Mouse (Mus musculus) forebrain, embryonic 16.5 days (tissue): ENCODE measurements around the gene Rem2. TPM values are rescaled to one million over a fixed set of nuclear protein-coding genes. Genes with fewer than 3 reads are reported as not detected.

Experiments used
- ATAC-seq: fragments of 200-750 bp; cut with Nextera tagmentation; 2 replicates; pipeline ENCODE4 v1.8.0; 2017; ENCODE audit warnings: mild to moderate bottlenecking, moderate library complexity
- H3K27ac ChIP-seq: fragments of 300-500 bp; sonication (generic); 2 replicates; pipeline ENCODE4 v1.5.1; 2014; ENCODE audit warnings: low read length, control low read depth
- H3K27me3 ChIP-seq: fragments of 300-500 bp; sonication (generic); replicated peaks from 2 replicates; pipeline ENCODE4 v1.6.1; 2014; ENCODE audit warnings: low read length; ENCODE audit not compliant: control insufficient read depth, insufficient read depth
- H3K36me3 ChIP-seq: fragments of 300-500 bp; sonication (generic); 2 replicates; pipeline ENCODE4 v1.6.1; 2014; ENCODE audit not compliant: control insufficient read depth, insufficient read depth
- H3K4me1 ChIP-seq: fragments of 300-500 bp; sonication (generic); replicated peaks from 2 replicates; pipeline ENCODE4 v1.6.1; 2014; ENCODE audit warnings: low read length; ENCODE audit not compliant: control insufficient read depth, insufficient read depth
- H3K4me2 ChIP-seq: fragments of 300-500 bp; sonication (generic); 2 replicates; pipeline ENCODE4 v1.6.1; 2014; ENCODE audit warnings: mild to moderate bottlenecking, low read length, control low read depth
- H3K4me3 ChIP-seq: fragments of 300-500 bp; sonication (generic); replicated peaks from 2 replicates; pipeline ENCODE4 v1.5.1; 2014; ENCODE audit warnings: mild to moderate bottlenecking, low read length, control low read depth
- H3K9ac ChIP-seq: fragments of 300-500 bp; sonication (generic); replicated peaks from 2 replicates; pipeline ENCODE4 v1.6.1; 2014; ENCODE audit warnings: low read depth, low read length, control low read depth
- H3K9me3 ChIP-seq: fragments of 300-500 bp; sonication (generic); 2 replicates; pipeline ENCODE4 v1.6.1; 2016; ENCODE audit warnings: low read length; ENCODE audit not compliant: control insufficient read depth
- WGBS: fragments of 180-500 bp; shearing (Covaris S2); extraction: QIAGEN DNeasy Blood & Tissue Kit; methylation state at CpG from one replicate; pipeline ENCODE4 v1.1.7; 2014; 5-methylcytosine and 5-hydroxymethylcytosine counted together
- polyA plus RNA-seq: library from polyadenylated mRNA; unstranded; fragments of >200 nt; fragmentation: Nextera tagmentation; extraction: Ambion mirVana; gene quantifications from 2 replicates; pipeline ENCODE4 v1.2.1, GENCODE M21; 2015

Gene Rem2
- polyA plus RNA-seq, 1 experiment from 2014 or later = 27.7 TPM

DNA sequence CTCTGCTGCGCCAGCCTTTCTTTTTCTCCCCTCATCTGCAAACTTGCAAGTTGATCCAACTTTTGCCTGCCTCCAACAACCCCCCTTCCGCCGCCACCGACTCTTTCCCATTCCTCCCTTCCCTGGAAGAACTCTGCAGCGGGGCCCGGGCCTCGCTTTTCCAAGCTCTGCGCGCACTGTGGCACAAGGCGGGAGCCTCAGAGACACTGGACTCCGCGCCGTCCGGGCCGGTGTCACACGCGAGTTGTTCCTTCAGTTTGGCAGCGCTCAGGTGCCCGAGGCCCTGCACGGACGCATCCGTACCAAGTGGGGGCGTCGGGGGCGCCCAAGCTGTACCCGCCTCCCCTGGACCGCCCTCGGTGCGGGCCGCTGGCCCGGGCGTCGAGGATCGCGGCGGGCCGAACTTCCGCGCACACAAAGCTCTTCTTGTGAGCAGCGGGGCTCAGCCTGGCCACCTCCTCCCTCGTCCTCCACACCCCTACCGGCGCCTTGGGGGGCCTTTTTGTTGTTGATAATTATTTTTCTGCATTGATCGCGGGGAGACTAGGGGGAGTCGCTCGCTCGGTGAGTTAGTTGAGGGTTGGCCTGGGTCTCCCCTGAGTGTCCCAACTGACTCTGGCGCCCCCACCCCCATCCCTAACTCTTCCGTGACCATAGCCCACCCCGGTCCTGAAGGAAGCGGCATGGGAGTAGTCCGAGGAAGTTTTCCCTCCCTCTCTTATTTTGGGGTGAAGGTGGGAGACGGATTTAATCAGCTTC is 43.6 kb upstream of the Rem2 start:
- Histone ChIP-seq H3K4me1 (peaks cover 45% of the 10 kb centered on the region), H3K4me2 (peak overlapping the region; percentile 69), H3K4me3 (peak overlapping the region; percentile 68), H3K27ac (peak overlapping the region; percentile 91), H3K36me3 (peaks cover 3% of the 10 kb centered on the region; the same call in 1 of the 2 replicates), H3K9ac (peak overlapping the region; percentile 86), H3K9me3 (no peaks in the 10 kb centered on the region), H3K27me3 (no peaks in the 10 kb centered on the region)
- 2% methylated on average over 54 of the region's 54 CpGs for WGBS
- ATAC-seq = peak; percentile 24

- H3K9ac ChIP-seq = peak overlapping the region; percentile 86
- H3K9me3 ChIP-seq = no peaks in the 10 kb centered on the region
- H3K27me3 ChIP-seq = no peaks in the 10 kb centered on the region
- H3K4me1 ChIP-seq = peaks cover 38% of the 10 kb centered on the region
- peak; percentile 11 for ATAC-seq
- H3K36me3 ChIP-seq = peaks cover 3% of the 10 kb centered on the region; the same call in 1 of the 2 replicates
- peak overlapping the region; percentile 68 for H3K4me3 ChIP-seq
- H3K4me2 ChIP-seq = peak overlapping the region; percentile 69
- H3K27ac ChIP-seq = peak overlapping the region; percentile 91
- 33% methylated on average over 17 of the region's 17 CpGs for WGBS
Observed at GRCm38 (mm10) chr14:54432837-54433830, 42.8 kb upstream of the Rem2 start.

- no peak for ATAC-seq
- peaks cover 38% of the 10 kb centered on the region for H3K4me1 ChIP-seq
Observed at GRCm38 (mm10) chr14:54433941-54434531, 41.9 kb upstream of the Rem2 start.

DNA sequence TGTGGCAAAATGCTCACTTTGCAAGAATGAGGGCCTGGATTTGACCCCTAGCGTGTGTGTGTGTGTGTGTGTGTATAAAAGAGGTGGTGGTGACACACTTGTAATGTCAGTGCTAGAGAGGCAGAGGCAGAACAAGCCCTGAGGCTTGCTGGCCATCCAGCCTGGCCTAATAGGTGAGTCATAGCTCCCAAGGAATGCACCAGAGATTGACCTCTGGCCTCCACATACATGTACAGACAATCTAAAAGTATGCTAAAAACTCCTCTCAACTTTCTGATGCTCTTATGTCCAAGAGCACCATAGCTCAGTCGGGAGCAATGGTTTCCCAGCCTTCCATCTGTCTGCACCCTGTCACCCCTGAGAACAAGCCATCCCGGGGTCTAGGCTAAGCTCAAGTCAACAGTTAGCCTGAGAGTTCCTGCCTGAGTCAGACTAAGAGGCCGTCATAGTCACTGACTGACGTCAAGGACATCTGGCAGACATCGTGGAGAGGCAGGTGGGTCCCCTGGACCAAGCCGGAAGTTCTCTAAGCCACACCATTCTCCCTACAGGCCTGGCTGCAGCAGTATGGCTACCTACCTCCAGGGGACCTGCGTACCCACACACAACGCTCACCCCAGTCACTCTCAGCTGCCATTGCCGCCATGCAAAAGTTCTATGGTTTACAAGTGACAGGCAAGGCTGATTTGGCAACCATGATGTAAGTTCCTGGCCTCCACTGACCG is 40.5 kb upstream of the Rem2 start:
- H3K4me2 ChIP-seq = no peak overlapping the region
- WGBS = 90% methylated on average over 11 of the region's 11 CpGs
- no peak overlapping the region for H3K27ac ChIP-seq
- H3K4me3 ChIP-seq = no peak overlapping the region
- H3K4me1 ChIP-seq = peaks cover 27% of the 10 kb centered on the region
- no peaks in the 10 kb centered on the region for H3K27me3 ChIP-seq
- no peak for ATAC-seq
- peaks cover 3% of the 10 kb centered on the region; the same call in 1 of the 2 replicates for H3K36me3 ChIP-seq
- no peaks in the 10 kb centered on the region for H3K9me3 ChIP-seq
- no peak overlapping the region for H3K9ac ChIP-seq

More at GRCm38 (mm10) chr14:54433941-54434531, 41.9 kb upstream of the Rem2 start:
- Histone ChIP-seq H3K4me2 (peak overlapping the region; percentile 69), H3K4me3 (peak overlapping the region; percentile 68), H3K36me3 (peaks cover 3% of the 10 kb centered on the region; the same call in 1 of the 2 replicates), H3K27ac (peak overlapping the region; percentile 91), H3K27me3 (no peaks in the 10 kb centered on the region), H3K9ac (peak overlapping the region; percentile 86), H3K9me3 (no peaks in the 10 kb centered on the region)
- WGBS = 65% methylated on average over 12 of the region's 12 CpGs

GRCm38 (mm10) chr14:54439155-54439554 is 36.7 kb upstream of the Rem2 start:
- peaks cover 3% of the 10 kb centered on the region; the same call in 1 of the 2 replicates for H3K36me3 ChIP-seq
- H3K27me3 ChIP-seq = no peaks in the 10 kb centered on the region
- H3K4me3 ChIP-seq = no peak overlapping the region
- no peak overlapping the region for H3K4me2 ChIP-seq
- no peak overlapping the region for H3K9ac ChIP-seq
- no peak for ATAC-seq
- WGBS = 77% methylated on average over 12 of the region's 12 CpGs
- H3K27ac ChIP-seq = no peak overlapping the region
- H3K9me3 ChIP-seq = no peaks in the 10 kb centered on the region
- H3K4me1 ChIP-seq = peaks cover 2% of the 10 kb centered on the region; the same call in 1 of the 2 replicates

GRCm38 (mm10) chr14:54439610-54440009 is 36.3 kb upstream of the Rem2 start:
- H3K9ac ChIP-seq = no peak overlapping the region
- H3K27me3 ChIP-seq = no peaks in the 10 kb centered on the region
- peaks cover 3% of the 10 kb centered on the region; the same call in 1 of the 2 replicates for H3K36me3 ChIP-seq
- no peak overlapping the region for H3K27ac ChIP-seq
- ATAC-seq = no peak
- no peak overlapping the region for H3K4me3 ChIP-seq
- no peaks in the 10 kb centered on the region for H3K9me3 ChIP-seq
- no peaks in the 10 kb centered on the region; the same call in 1 of the 2 replicates for H3K4me1 ChIP-seq
- WGBS = 48% methylated on average over 7 of the region's 7 CpGs
- no peak overlapping the region for H3K4me2 ChIP-seq

- ATAC-seq = no peak
- Histone ChIP-seq H3K9ac (no peak overlapping the region), H3K9me3 (no peaks in the 10 kb centered on the region), H3K4me1 (no peaks in the 10 kb centered on the region; the same call in 1 of the 2 replicates), H3K4me3 (no peak overlapping the region), H3K27me3 (no peaks in the 10 kb centered on the region), H3K36me3 (peaks cover 2% of the 10 kb centered on the region; the same call in 1 of the 2 replicates), H3K4me2 (no peak overlapping the region), H3K27ac (no peak overlapping the region)
- WGBS = 94% methylated on average over 14 of the region's 14 CpGs
Observed at GRCm38 (mm10) chr14:54440538-54440937, 35.4 kb upstream of the Rem2 start.

- no peak for ATAC-seq
- Histone ChIP-seq H3K4me3 (no peak overlapping the region), H3K4me2 (no peak overlapping the region), H3K27me3 (no peaks in the 10 kb centered on the region), H3K36me3 (no peaks in the 10 kb centered on the region), H3K27ac (no peak overlapping the region), H3K4me1 (no peaks in the 10 kb centered on the region; the same call in 1 of the 2 replicates), H3K9me3 (no peaks in the 10 kb centered on the region), H3K9ac (no peak overlapping the region)
- WGBS = 84% methylated on average over 4 of the region's 4 CpGs
Observed at GRCm38 (mm10) chr14:54441365-54441764, 34.5 kb upstream of the Rem2 start.
